Mouse (Mus musculus) embryo, embryonic 10 days (tissue): ENCODE results near the gene Ptpdc1.

Experiments used
- DNase-seq: peaks from one replicate; pipeline ENCODE4 v3.0.0-alpha.2; 2015; ENCODE audit warnings: low spot score

The Ptpdc1 gene

GRCm38 (mm10) chr13:48655637-48656036 is 30.2 kb upstream of the Ptpdc1 start:
- DNase-seq: peak; percentile 89

- DNase-seq: peak; percentile 89
These were observed 28.6 kb upstream of the Ptpdc1 start for GRCm38 (mm10) chr13:48653788-48654770.

GRCm38 (mm10) chr13:48651132-48652065 is 25.9 kb upstream of the Ptpdc1 start:
- DNase-seq: no peak

- DNase-seq: peak; percentile 65
These were observed 25.2 kb upstream of the Ptpdc1 start for GRCm38 (mm10) chr13:48650615-48651014.

- no peak for DNase-seq
These were observed 21.2 kb upstream of the Ptpdc1 start for GRCm38 (mm10) chr13:48646696-48647095.

GRCm38 (mm10) chr13:48643991-48644390 is 18.5 kb upstream of the Ptpdc1 start:
- DNase-seq: no peak

- DNase-seq: no peak
These were observed 17.6 kb upstream of the Ptpdc1 start for GRCm38 (mm10) chr13:48643072-48643471.

- DNase-seq: peak; percentile 90
These were observed 14.1 kb upstream of the Ptpdc1 start for GRCm38 (mm10) chr13:48639570-48639969.

GRCm38 (mm10) chr13:48637706-48638105 is 12.2 kb upstream of the Ptpdc1 start:
- DNase-seq: no peak

- no peak for DNase-seq
These were observed 6.2 kb upstream of the Ptpdc1 start for GRCm38 (mm10) chr13:48631691-48632090.

- DNase-seq: peak; percentile 35
These were observed 481 bp downstream of the Ptpdc1 start for GRCm38 (mm10) chr13:48624968-48625398.

GRCm38 (mm10) chr13:48618890-48619289 is 6.6 kb downstream of the Ptpdc1 start:
- no peak for DNase-seq

GRCm38 (mm10) chr13:48617774-48618173 is 7.7 kb downstream of the Ptpdc1 start:
- no peak for DNase-seq

- no peak for DNase-seq
These were observed 10.9 kb downstream of the Ptpdc1 start for GRCm38 (mm10) chr13:48614525-48614924.

- DNase-seq: no peak
These were observed 16.4 kb downstream of the Ptpdc1 start for GRCm38 (mm10) chr13:48609106-48609505.

- DNase-seq: no peak
These were observed 20.9 kb downstream of the Ptpdc1 start for GRCm38 (mm10) chr13:48604591-48604990.

- no peak for DNase-seq
These were observed 22.2 kb downstream of the Ptpdc1 start for GRCm38 (mm10) chr13:48603296-48603695.

GRCm38 (mm10) chr13:48594605-48595004 is 30.9 kb downstream of the Ptpdc1 start:
- no peak for DNase-seq

- DNase-seq: no peak
These were observed 31.4 kb downstream of the Ptpdc1 start for GRCm38 (mm10) chr13:48594031-48594430.

GRCm38 (mm10) chr13:48593181-48593580 is 32.3 kb downstream of the Ptpdc1 start:
- DNase-seq: peak; percentile 69

- no peak for DNase-seq
These were observed 34.7 kb downstream of the Ptpdc1 start for GRCm38 (mm10) chr13:48590743-48591142.

- no peak for DNase-seq
These were observed 38.1 kb downstream of the Ptpdc1 start for GRCm38 (mm10) chr13:48587354-48587753.
